Mouse (Mus musculus): ENCODE results near the gene Asah2.

GRCm38 (mm10) chr19:31971405-31971804 lies 136.6 kb downstream of the Asah2 start:
- no peak for TF ChIP-seq POLR2A (IDR thresholded peaks at IDR 0.05; ENCODE audit: extremely low read depth, insufficient read depth, low read length)
- TF ChIP-seq CTCF (IDR thresholded peaks at IDR 0.05; ENCODE audit: extremely low read depth, insufficient read depth, low read length): no peak

Data from cortical plate, adult 2 months (tissue).